Mouse (Mus musculus) E14TG2a.4 (cell line): Measurements from ENCODE around the gene Ddx18.

Source experiments
- H3K27me3 ChIP-seq: 2 replicates; pipeline ENCODE4 v1.6.1; 2014; ENCODE audit warnings: low read length, control low read depth; ENCODE audit not compliant: insufficient read depth
- H3K36me3 ChIP-seq: 2 replicates; pipeline ENCODE4 v1.6.1; 2014; ENCODE audit warnings: low read length, control low read depth; ENCODE audit not compliant: insufficient read depth
- H3K4me1 ChIP-seq: replicated peaks from 2 replicates; pipeline ENCODE4 v1.6.1; 2014; ENCODE audit warnings: low read depth, low read length, control low read depth
- H3K4me3 ChIP-seq: replicated peaks from 2 replicates; pipeline ENCODE4 v1.5.1; 2014; ENCODE audit warnings: mild to moderate bottlenecking, low read length
- H3K9me3 ChIP-seq: 2 replicates; pipeline ENCODE4 v1.6.1; 2014; ENCODE audit warnings: low read length, control low read depth
- CTCF ChIP-seq: conservative IDR thresholded peaks from 2 replicates; pipeline ENCODE4 v1.5.1; 2014; ENCODE audit warnings: low read length
- NANOG ChIP-seq: IDR thresholded peaks from 2 replicates; pipeline ENCODE4 v1.6.1; 2014; ENCODE audit warnings: borderline replicate concordance, low read length, mixed read lengths
- POU5F1 ChIP-seq: IDR thresholded peaks from 2 replicates; pipeline ENCODE4 v1.6.1; 2014; ENCODE audit warnings: low read length, borderline replicate concordance

Ddx18 gene

GRCm38 (mm10) chr1:121567521-121568489 lies at the start of gene Ddx18:
Gene Ddx18 (minus strand): TSS chr1:121567989.
- TF ChIP-seq POU5F1 = no peak
- peak; percentile 59 for TF ChIP-seq CTCF
- H3K4me1 ChIP-seq = peaks cover 18% of the 10 kb centered on the region
- peaks cover 26% of the 10 kb centered on the region for H3K9me3 ChIP-seq
- H3K36me3 ChIP-seq = peaks cover 32% of the 10 kb centered on the region
- H3K27me3 ChIP-seq = no peaks in the 10 kb centered on the region
- H3K4me3 ChIP-seq = peak within 1 kb of the TSS; percentile 92

GRCm38 (mm10) chr1:121608000-121608399 lies 40.2 kb upstream of the Ddx18 start:
- TF ChIP-seq NANOG (no peak), POU5F1 (no peak), CTCF (no peak)
- H3K4me3 ChIP-seq = no peak overlapping the region

DNA sequence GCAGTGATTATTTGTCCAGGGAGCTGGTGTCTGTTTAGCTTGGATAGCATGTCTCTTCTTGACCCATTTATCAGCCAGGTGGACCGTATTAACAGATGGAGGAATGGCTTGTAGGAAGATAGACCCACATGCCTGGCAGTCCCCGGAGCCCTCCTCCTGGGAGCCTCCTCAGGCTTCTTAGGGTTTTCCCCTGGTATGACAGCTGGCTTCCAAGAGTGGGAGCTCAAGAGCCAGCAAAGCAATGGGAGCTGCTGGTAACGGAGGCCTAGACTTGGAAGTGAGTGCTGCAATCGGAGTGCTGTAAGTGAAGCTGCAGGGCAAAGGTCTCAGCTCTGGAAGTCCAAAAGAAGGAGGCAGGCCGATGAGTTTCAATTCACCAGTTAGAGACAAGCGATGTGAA lies 37.3 kb upstream of the Ddx18 start:
- no peaks in the 10 kb centered on the region for H3K36me3 ChIP-seq
- H3K9me3 ChIP-seq = no peaks in the 10 kb centered on the region

More at GRCm38 (mm10) chr1:121608000-121608399, 40.2 kb upstream of the Ddx18 start:
- no peaks in the 10 kb centered on the region for H3K4me1 ChIP-seq
- H3K27me3 ChIP-seq = no peaks in the 10 kb centered on the region
- H3K36me3 ChIP-seq = no peaks in the 10 kb centered on the region
- H3K9me3 ChIP-seq = no peaks in the 10 kb centered on the region

GRCm38 (mm10) chr1:121601893-121602292 lies 34.1 kb upstream of the Ddx18 start:
- Histone ChIP-seq H3K4me1 (no peaks in the 10 kb centered on the region), H3K4me3 (no peak overlapping the region), H3K9me3 (no peaks in the 10 kb centered on the region), H3K27me3 (no peaks in the 10 kb centered on the region), H3K36me3 (no peaks in the 10 kb centered on the region)
- TF ChIP-seq NANOG = no peak
- TF ChIP-seq POU5F1 = no peak
- TF ChIP-seq CTCF = no peak

More for the DNA sequence above, 37.3 kb upstream of the Ddx18 start:
- Histone ChIP-seq H3K27me3 (no peaks in the 10 kb centered on the region), H3K4me3 (no peak overlapping the region), H3K4me1 (no peaks in the 10 kb centered on the region)
- TF ChIP-seq POU5F1 (no peak), CTCF (no peak; the same call in 1 of the 2 replicates), NANOG (no peak)

DNA sequence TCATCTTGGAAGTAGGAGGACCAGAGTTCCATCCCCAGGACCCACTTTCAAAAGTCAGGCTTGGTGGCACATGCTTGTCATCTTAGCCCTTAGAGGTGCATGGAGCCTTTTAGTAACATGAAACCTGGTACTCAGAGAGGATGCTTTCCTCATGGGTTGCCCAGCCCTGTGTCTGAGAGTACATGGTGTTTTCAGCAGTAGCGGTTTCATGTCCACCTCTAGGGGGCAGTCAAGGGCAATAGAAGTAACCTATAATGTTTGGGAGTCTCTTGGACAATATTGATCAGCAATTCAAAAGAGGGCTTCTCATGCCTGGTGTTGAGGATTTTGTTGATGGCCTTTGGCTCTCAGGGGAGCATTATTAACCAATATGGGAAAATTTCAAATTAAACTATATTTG lies 33.3 kb upstream of the Ddx18 start:
- TF ChIP-seq CTCF (peak; percentile 64), NANOG (no peak)
- H3K9me3 ChIP-seq = no peaks in the 10 kb centered on the region
- no peak overlapping the region for H3K4me3 ChIP-seq
- no peaks in the 10 kb centered on the region for H3K4me1 ChIP-seq
- H3K36me3 ChIP-seq = no peaks in the 10 kb centered on the region
- H3K27me3 ChIP-seq = no peaks in the 10 kb centered on the region

DNA sequence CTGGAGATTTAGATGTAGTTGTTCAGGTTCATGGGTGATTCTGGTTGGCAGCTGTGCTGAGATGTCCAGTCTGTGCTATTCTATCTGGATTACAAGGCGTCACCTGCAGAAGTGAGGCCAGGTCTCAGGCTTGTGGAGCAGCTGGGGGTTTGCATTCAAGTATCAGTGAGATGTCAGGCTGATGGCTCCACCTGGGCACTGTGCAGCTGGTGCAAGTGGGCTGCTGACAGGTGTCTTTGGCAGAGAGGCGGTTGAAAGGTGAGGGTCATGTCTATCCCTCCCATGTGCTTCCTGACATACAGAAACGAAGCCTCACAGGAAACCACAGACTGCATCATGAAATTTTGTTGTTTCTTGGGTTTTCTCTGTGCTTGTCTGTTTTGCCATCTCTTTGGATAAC lies 30.6 kb upstream of the Ddx18 start:
- Histone ChIP-seq H3K27me3 (no peaks in the 10 kb centered on the region), H3K4me3 (no peak overlapping the region), H3K4me1 (no peaks in the 10 kb centered on the region), H3K9me3 (no peaks in the 10 kb centered on the region), H3K36me3 (no peaks in the 10 kb centered on the region)
- no peak for TF ChIP-seq POU5F1
- TF ChIP-seq CTCF = no peak
- no peak for TF ChIP-seq NANOG

- Histone ChIP-seq H3K4me1 (no peaks in the 10 kb centered on the region), H3K36me3 (no peaks in the 10 kb centered on the region), H3K4me3 (no peak overlapping the region), H3K9me3 (no peaks in the 10 kb centered on the region), H3K27me3 (no peaks in the 10 kb centered on the region)
- no peak for TF ChIP-seq POU5F1
- no peak for TF ChIP-seq CTCF
- TF ChIP-seq NANOG = no peak
Observed at GRCm38 (mm10) chr1:121596951-121597625, 29.3 kb upstream of the Ddx18 start.

GRCm38 (mm10) chr1:121584838-121585237 lies 17.0 kb upstream of the Ddx18 start:
- H3K9me3 ChIP-seq = peaks cover 22% of the 10 kb centered on the region

More at GRCm38 (mm10) chr1:121584838-121585237, 17.0 kb upstream of the Ddx18 start:
- Histone ChIP-seq H3K4me3 (no peak overlapping the region), H3K36me3 (no peaks in the 10 kb centered on the region), H3K27me3 (no peaks in the 10 kb centered on the region), H3K4me1 (no peaks in the 10 kb centered on the region)
- no peak for TF ChIP-seq CTCF
- no peak for TF ChIP-seq POU5F1
- TF ChIP-seq NANOG = no peak
